Mouse (Mus musculus) CH12.LX (cell line): ENCODE measurements around the gene Mien1. TPM values are rescaled to one million over a fixed set of nuclear protein-coding genes. Genes with fewer than 3 reads are reported as not detected.

Experiments
- DNase-seq: peaks from one replicate; pipeline ENCODE4 v3.0.0-alpha.2; 2013; ENCODE audit errors: extremely low read depth
- H3K27ac ChIP-seq: 2 replicates; pipeline ENCODE4 v1.5.1; 2012; ENCODE audit warnings: low read depth, mild to moderate bottlenecking, control low read depth, moderate library complexity; ENCODE audit not compliant: insufficient read depth
- H3K27me3 ChIP-seq: replicated peaks from 2 replicates; pipeline ENCODE3; 2012; ENCODE audit warnings: inconsistent platforms
- H3K36me3 ChIP-seq, 2 experiments: replicated peaks in 1 of 2; 2 replicates each; pipeline versions ENCODE3 to v1.6.1; 2012; ENCODE audit warnings: inconsistent platforms in 1 of 2, low read length in 1 of 2, mild to moderate bottlenecking in 1 of 2, mixed read lengths in 1 of 2, moderate library complexity in 1 of 2; ENCODE audit not compliant: control insufficient read depth in 1 of 2, insufficient read depth in 1 of 2
- H3K4me1 ChIP-seq, 2 experiments: 2 replicates each; pipeline ENCODE4 v1.6.1; 2012; ENCODE audit warnings: inconsistent platforms in 1 of 2, moderate library complexity in 1 of 2; ENCODE audit not compliant: insufficient read depth in 2 of 2, control insufficient read depth in 1 of 2
- H3K4me2 ChIP-seq: 2 replicates; pipeline ENCODE4 v1.6.1; 2012; ENCODE audit warnings: low read depth, mild to moderate bottlenecking, control low read depth; ENCODE audit not compliant: poor library complexity, insufficient read depth, severe bottlenecking
- H3K4me3 ChIP-seq, 3 experiments: fragments of 150-350 bp in 1 of 3; sonication (generic) in 1 of 3; replicated peaks in 1 of 3; 2 replicates each; pipeline versions ENCODE3 to v1.5.1; 2011 to 2012; ENCODE audit warnings: low read depth in 2 of 3, low read length in 2 of 3, mild to moderate bottlenecking in 2 of 3, moderate library complexity in 2 of 3, control low read depth in 1 of 3, improper control_type of control experiment in 1 of 3, inconsistent platforms in 1 of 3, mixed read lengths in 1 of 3; ENCODE audit not compliant: poor library complexity in 1 of 3
- H3K79me2 ChIP-seq: replicated peaks from 2 replicates; pipeline ENCODE4 v1.6.1; 2012; ENCODE audit warnings: mild to moderate bottlenecking, moderate library complexity; ENCODE audit not compliant: control insufficient read depth, poor library complexity, insufficient read depth, severe bottlenecking; ENCODE audit errors: extremely low read depth
- H3K9ac ChIP-seq: 2 replicates; pipeline ENCODE4 v1.6.1; 2012; ENCODE audit warnings: low read depth, mild to moderate bottlenecking, control low read depth, moderate library complexity; ENCODE audit not compliant: insufficient read depth
- H3K9me3 ChIP-seq: replicated peaks from 2 replicates; pipeline ENCODE3; 2012; ENCODE audit warnings: low read length, inconsistent platforms, mixed read lengths
- BHLHE40 ChIP-seq: IDR thresholded peaks from 2 replicates; pipeline ENCODE4 v1.6.1; 2011; ENCODE audit warnings: mild to moderate bottlenecking, low read depth, low read length, improper control_type of control experiment
- CHD1 ChIP-seq: IDR thresholded peaks from 2 replicates; pipeline ENCODE4 v1.6.1; 2012; ENCODE audit warnings: low read depth, low read length, improper control_type of control experiment, inconsistent platforms
- CHD2 ChIP-seq: IDR thresholded peaks from 2 replicates; pipeline ENCODE4 v1.6.1; 2011; ENCODE audit warnings: low read length, improper control_type of control experiment
- CTCF ChIP-seq, 2 experiments: IDR thresholded peaks in 1 of 2; conservative IDR thresholded peaks in 1 of 2; 2 replicates each; pipeline ENCODE4 v1.5.1; 2011 to 2012; ENCODE audit warnings: low read depth in 2 of 2, low read length in 2 of 2, improper control_type of control experiment in 1 of 2, inconsistent platforms in 1 of 2, mild to moderate bottlenecking in 1 of 2, moderate library complexity in 1 of 2
- E2F4 ChIP-seq: IDR thresholded peaks from 2 replicates; pipeline ENCODE4 v1.6.1; 2011; ENCODE audit warnings: low read depth, low read length, improper control_type of control experiment; ENCODE audit not compliant: insufficient replicate concordance
- GABPA ChIP-seq: IDR thresholded peaks from 2 replicates; pipeline ENCODE4 v1.6.1; 2012; ENCODE audit warnings: low read depth, low read length, improper control_type of control experiment, inconsistent platforms; ENCODE audit not compliant: insufficient replicate concordance
- IRF4 ChIP-seq: IDR thresholded peaks from 2 replicates; pipeline ENCODE4 v1.6.1; 2014; ENCODE audit warnings: low read depth, mild to moderate bottlenecking, inconsistent platforms, low read length, improper control_type of control experiment
- JUN ChIP-seq: IDR thresholded peaks from 2 replicates; pipeline ENCODE4 v1.6.1; 2011; ENCODE audit warnings: low read depth, mild to moderate bottlenecking, low read length, improper control_type of control experiment, moderate library complexity; ENCODE audit not compliant: insufficient read depth
- JUND ChIP-seq: conservative IDR thresholded peaks from 2 replicates; pipeline ENCODE4 v1.6.1; 2011; ENCODE audit warnings: low read depth, low read length, improper control_type of control experiment
- KAT2A ChIP-seq: IDR thresholded peaks from 2 replicates; pipeline ENCODE4 v1.6.1; 2012; ENCODE audit warnings: low read length, improper control_type of control experiment, inconsistent platforms; ENCODE audit not compliant: insufficient replicate concordance
- MAFK ChIP-seq: IDR thresholded peaks from 2 replicates; pipeline ENCODE4 v1.6.1; 2011; ENCODE audit warnings: low read length, improper control_type of control experiment; ENCODE audit not compliant: insufficient replicate concordance
- MAX ChIP-seq: IDR thresholded peaks from 2 replicates; pipeline ENCODE4 v1.6.1; 2011; ENCODE audit warnings: low read length, improper control_type of control experiment
- MXI1 ChIP-seq: IDR thresholded peaks from 2 replicates; pipeline ENCODE4 v1.6.1; 2011; ENCODE audit warnings: mild to moderate bottlenecking, low read depth, low read length, improper control_type of control experiment
- MYC ChIP-seq: IDR thresholded peaks from 2 replicates; pipeline ENCODE4 v1.6.1; 2011; ENCODE audit warnings: low read depth, mild to moderate bottlenecking, improper control_type of control experiment, low read length
- NELFE ChIP-seq: IDR thresholded peaks from 2 replicates; pipeline ENCODE4 v1.6.1; 2011; ENCODE audit warnings: low read depth, low read length, improper control_type of control experiment
- NRF1 ChIP-seq: IDR thresholded peaks from 2 replicates; pipeline ENCODE4 v1.6.1; 2014; ENCODE audit warnings: low read depth, mild to moderate bottlenecking, inconsistent platforms, low read length, improper control_type of control experiment, moderate library complexity
- POLR2A ChIP-seq: IDR thresholded peaks from 2 replicates; pipeline ENCODE4 v1.6.1; 2011; ENCODE audit warnings: low read depth, mild to moderate bottlenecking, improper control_type of control experiment, low read length
- POLR2AphosphoS2 ChIP-seq: IDR thresholded peaks from 2 replicates; pipeline ENCODE4 v1.6.1; 2011; ENCODE audit warnings: low read depth, low read length, improper control_type of control experiment
- RAD21 ChIP-seq: IDR thresholded peaks from 2 replicates; pipeline ENCODE4 v1.6.1; 2011; ENCODE audit warnings: low read depth, mild to moderate bottlenecking, low read length, improper control_type of control experiment, moderate library complexity
- SMC3 ChIP-seq: IDR thresholded peaks from 2 replicates; pipeline ENCODE4 v1.6.1; 2011; ENCODE audit warnings: low read depth, low read length, improper control_type of control experiment
- TBP ChIP-seq: conservative IDR thresholded peaks from 2 replicates; pipeline ENCODE4 v1.6.1; 2011; ENCODE audit warnings: low read depth, low read length, improper control_type of control experiment
- TCF12 ChIP-seq: IDR thresholded peaks from 2 replicates; pipeline ENCODE4 v1.6.1; 2014; ENCODE audit warnings: low read depth, mild to moderate bottlenecking, inconsistent platforms, low read length, improper control_type of control experiment
- USF1 ChIP-seq: IDR thresholded peaks from 2 replicates; pipeline ENCODE4 v1.6.1; 2014; ENCODE audit warnings: low read depth, mild to moderate bottlenecking, inconsistent platforms, low read length, improper control_type of control experiment
- ZC3H11A ChIP-seq: IDR thresholded peaks from 2 replicates; pipeline ENCODE4 v1.6.1; 2012; ENCODE audit warnings: low read depth, mild to moderate bottlenecking, inconsistent platforms, low read length, improper control_type of control experiment
- ZKSCAN1 ChIP-seq: IDR thresholded peaks from 2 replicates; pipeline ENCODE4 v1.6.1; 2012; ENCODE audit warnings: low read depth, inconsistent platforms, low read length, improper control_type of control experiment, borderline replicate concordance
- ZMIZ1 ChIP-seq: IDR thresholded peaks from 2 replicates; pipeline ENCODE4 v1.6.1; 2012; ENCODE audit warnings: low read depth, mild to moderate bottlenecking, inconsistent platforms, low read length, improper control_type of control experiment
- ZNF384 ChIP-seq: IDR thresholded peaks from 2 replicates; pipeline ENCODE4 v1.6.1; 2012; ENCODE audit warnings: low read depth, low read length, improper control_type of control experiment, inconsistent platforms
- dilution Hi-C: fragments of 300-500 bp; cut with MboI; formaldehyde crosslinking; loops from 2 replicates; pipeline ENCODE4 v1.14.3; 2020; ENCODE audit warnings: low sequenced_read_pairs; ENCODE audit not compliant: extremely low pct_unique_long_range_greater_than_20kb, extremely low pct_ligation_motif_present
- in situ Hi-C: fragments of 300-500 bp; cut with MboI; formaldehyde crosslinking; loops from 3 replicates; pipeline ENCODE4 v1.14.3; 2019; ENCODE audit warnings: low sequenced_read_pairs, low pct_ligation_motif_present, low pct_unique_long_range_greater_than_20kb, mixed read lengths
- polyA plus RNA-seq: library from polyadenylated mRNA; unstranded; fragments of >175 nt; gene quantifications from 2 replicates; pipeline ENCODE4 v1.2.1, GENCODE M21; 2012; ENCODE audit warnings: low read depth; ENCODE audit not compliant: insufficient read length
- total RNA-seq, 2 experiments: library from RNA; depleted of rRNA; stranded (reverse); fragments of 300-350 nt in 1 of 2; fragments of >200 nt in 1 of 2; gene quantifications; 2 replicates each; pipeline ENCODE4 v1.2.3; 2012 to 2014

Mien1 gene
- total and polyA plus RNA-seq, 3 experiments = 84.7 to 129 (median 94.6) TPM

- Histone ChIP-seq H3K9me3 (no peaks in the 10 kb centered on the region), H3K4me1 (peaks cover 15 to 58% of the 10 kb centered on the region in 2 experiments), H3K4me2 (no peak overlapping the region), H3K9ac (no peak overlapping the region), H3K79me2 (no peaks in the 10 kb centered on the region), H3K4me3 (no peak overlapping the region), H3K27ac (no peak overlapping the region), H3K36me3 (no peaks in the 10 kb centered on the region), H3K27me3 (peaks cover 7% of the 10 kb centered on the region)
- dilution Hi-C loops = no loop called here
- TF ChIP-seq JUND = no peak
- no peak for TF ChIP-seq CHD1
- TF ChIP-seq JUN = no peak
- no peak for TF ChIP-seq IRF4
- no peak for TF ChIP-seq TBP
- no peak for TF ChIP-seq USF1
- no peak for TF ChIP-seq KAT2A
- no peak for TF ChIP-seq POLR2AphosphoS2
- no peak for TF ChIP-seq CHD2
- TF ChIP-seq BHLHE40 = no peak
- no peak for TF ChIP-seq CTCF (conservative IDR thresholded peaks at IDR 0.05 in 1 of 2, IDR thresholded peaks at IDR 0.05 in 1 of 2; ENCODE audit: low read depth in 2 of 2, low read length in 2 of 2)
- TF ChIP-seq MAFK = no peak
- TF ChIP-seq E2F4 = no peak
- no peak for TF ChIP-seq GABPA
- no peak for TF ChIP-seq TCF12
- TF ChIP-seq ZKSCAN1 = no peak
- no peak for TF ChIP-seq ZC3H11A
- no peak for TF ChIP-seq MXI1
- no peak for DNase-seq
- in situ Hi-C loops = loop anchor here (5.0 kb wide), 1 partner anchor 33 kb away; the partner anchor contains the start of gene Stard3
Observed at GRCm38 (mm10) chr11:98390141-98390540, 48.6 kb downstream of the Mien1 start.

- Histone ChIP-seq H3K27ac (no peak overlapping the region), H3K79me2 (no peaks in the 10 kb centered on the region), H3K4me1 (peaks cover 12 to 49% of the 10 kb centered on the region in 2 experiments), H3K9me3 (no peaks in the 10 kb centered on the region), H3K9ac (no peak overlapping the region), H3K4me2 (no peak overlapping the region), H3K27me3 (peaks cover 7% of the 10 kb centered on the region), H3K4me3 (no peak overlapping the region), H3K36me3 (peaks cover 0 to 6% of the 10 kb centered on the region in 2 experiments)
- no peak for TF ChIP-seq JUND
- no peak for TF ChIP-seq MAX
- TF ChIP-seq CTCF (conservative IDR thresholded peaks at IDR 0.05 in 1 of 2, IDR thresholded peaks at IDR 0.05 in 1 of 2; ENCODE audit: low read depth in 2 of 2, low read length in 2 of 2) = peak in 1 of 2 experiments; percentile 88; a peak in 2 of 4 replicates
- no peak for TF ChIP-seq NELFE
- no peak for TF ChIP-seq MAFK
- peak; percentile 77 for TF ChIP-seq RAD21
- no peak for TF ChIP-seq JUN
- TF ChIP-seq NRF1 = no peak
- TF ChIP-seq ZKSCAN1 = no peak
- no peak for TF ChIP-seq ZMIZ1
- no peak for TF ChIP-seq POLR2A
- TF ChIP-seq MXI1 = no peak
- no peak for TF ChIP-seq ZNF384
- no peak for TF ChIP-seq ZC3H11A
- TF ChIP-seq MYC = no peak
- TF ChIP-seq USF1 = no peak
- TF ChIP-seq SMC3 = peak; percentile 62
- TF ChIP-seq CHD1 = no peak
- in situ Hi-C loops (no loop called here), dilution Hi-C loops (no loop called here)
- peak; percentile 48 for DNase-seq
Observed at GRCm38 (mm10) chr11:98389221-98389780, 49.5 kb downstream of the Mien1 start.
